Mouse (Mus musculus) bone marrow, adult 2 months (tissue): Measurements from ENCODE around the gene Rbm44.

Experiments
- CTCF ChIP-seq: fragments of 200-500 bp; IDR thresholded peaks from 2 replicates; pipeline ENCODE4 v1.5.1; 2011; ENCODE audit warnings: low read length, control low read depth; ENCODE audit not compliant: control insufficient read depth, insufficient read depth
- POLR2A ChIP-seq: fragments of 200-500 bp; IDR thresholded peaks from 2 replicates; pipeline ENCODE4 v1.6.1; 2011; ENCODE audit warnings: low read depth, mild to moderate bottlenecking, control low read depth, low read length, borderline replicate concordance; ENCODE audit not compliant: control insufficient read depth

- no peak for TF ChIP-seq CTCF
- TF ChIP-seq POLR2A, result no peak
These were observed 42.4 kb downstream of the Rbm44 start for GRCm38 (mm10) chr1:91187315-91187714.
